Mouse (Mus musculus) G1E (cell line): ENCODE results near the gene Sorbs1. TPM values are rescaled to one million over a fixed set of nuclear protein-coding genes. Genes with fewer than 3 reads are reported as not detected.

ENCODE experiments used
- ATAC-seq: 2 replicates; pipeline ENCODE4 v1.8.0; 2016; ENCODE audit warnings: mild to moderate bottlenecking; ENCODE audit not compliant: insufficient number of reproducible peaks, poor library complexity, low FRiP score, severe bottlenecking; ENCODE audit errors: extremely low read depth
- DNase-seq: peaks from one replicate; pipeline ENCODE4 v3.0.0; 2012; ENCODE audit warnings: low spot score
- H3K27me3 ChIP-seq: 2 replicates; pipeline ENCODE4 v1.6.1; 2012; ENCODE audit warnings: mild to moderate bottlenecking, low read length, inconsistent platforms; ENCODE audit not compliant: insufficient read depth
- H3K36me3 ChIP-seq: replicated peaks from 2 replicates; pipeline ENCODE3; 2012; ENCODE audit warnings: mild to moderate bottlenecking, inconsistent platforms
- H3K4me1 ChIP-seq: 2 replicates; pipeline ENCODE4 v1.6.1; 2012; ENCODE audit warnings: low read depth, low read length, inconsistent platforms, mixed read lengths; ENCODE audit not compliant: insufficient read depth
- H3K4me3 ChIP-seq: 2 replicates; pipeline ENCODE4 v1.5.1; 2012; ENCODE audit warnings: low read depth, mild to moderate bottlenecking, inconsistent platforms, low read length, moderate library complexity, mixed read lengths
- H3K9me3 ChIP-seq: replicated peaks from 2 replicates; pipeline ENCODE4 v1.6.1; 2012; ENCODE audit warnings: inconsistent platforms
- CTCF ChIP-seq: IDR thresholded peaks from 2 replicates; pipeline ENCODE4 v1.5.1; 2012; ENCODE audit warnings: low read depth, low read length, inconsistent platforms, mixed read lengths
- GATA1 ChIP-seq: IDR thresholded peaks from 2 replicates; pipeline ENCODE4 v1.6.1; 2012; ENCODE audit warnings: borderline replicate concordance, low read length, inconsistent platforms, mixed read lengths
- GATA2 ChIP-seq: IDR thresholded peaks from 2 replicates; pipeline ENCODE4 v1.6.1; 2012; ENCODE audit warnings: low read depth, low read length, inconsistent platforms, borderline replicate concordance
- POLR2AphosphoS5 ChIP-seq: IDR thresholded peaks from 2 replicates; pipeline ENCODE4 v1.6.1; 2012; ENCODE audit warnings: low read depth, low read length, inconsistent platforms; ENCODE audit not compliant: insufficient replicate concordance
- TAL1 ChIP-seq: conservative IDR thresholded peaks from 2 replicates; pipeline ENCODE4 v1.6.1; 2012; ENCODE audit warnings: low read depth, low read length, inconsistent platforms, mixed read lengths
- polyA plus RNA-seq: library from polyadenylated mRNA; stranded (reverse); fragments of >175 nt; gene quantifications from 2 replicates; pipeline ENCODE4 v1.2.3, GENCODE M21; 2012
- total RNA-seq, 2 experiments: library from RNA; stranded (forward) in 1 of 2; stranded (reverse) in 1 of 2; fragments of 200-1000 nt in 1 of 2; fragments of >200 nt in 1 of 2; fragmentation: Nextera tagmentation in 1 of 2; gene quantifications; 2 replicates each; pipeline ENCODE4 v1.2.3; 2014 to 2017

Sorbs1 gene
- total and polyA plus RNA-seq, 3 experiments: 9.2 to 64.2 (median 19.2) TPM

DNA sequence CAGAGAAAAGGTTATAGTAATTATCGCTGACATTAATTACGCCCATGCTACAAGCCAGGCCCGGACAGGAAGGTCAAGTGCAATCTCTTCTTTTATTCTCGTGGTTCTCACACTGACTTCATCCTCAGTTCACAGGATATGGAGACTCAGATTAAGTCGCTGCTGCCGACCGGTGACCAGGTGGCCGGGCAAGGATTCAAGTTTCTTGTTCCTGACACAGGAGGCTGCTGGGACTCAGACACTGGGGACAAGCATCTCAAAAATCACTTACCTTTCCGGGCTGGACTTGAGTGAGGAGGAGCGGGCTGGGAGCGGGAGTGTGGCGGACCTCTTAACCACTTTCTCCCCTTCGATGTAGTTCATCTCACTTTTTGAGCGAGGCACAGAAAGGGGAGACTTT, 161.6 kb downstream of the Sorbs1 start:
- Histone ChIP-seq H3K9me3 (no peaks in the 10 kb centered on the region), H3K36me3 (peaks cover 64% of the 10 kb centered on the region), H3K4me3 (no peak overlapping the region), H3K4me1 (no peaks in the 10 kb centered on the region), H3K27me3 (no peaks in the 10 kb centered on the region)
- ATAC-seq (no peak), DNase-seq (no peak)
- TF ChIP-seq TAL1 (no peak), GATA2 (no peak), POLR2AphosphoS5 (no peak), GATA1 (no peak), CTCF (no peak)

DNA sequence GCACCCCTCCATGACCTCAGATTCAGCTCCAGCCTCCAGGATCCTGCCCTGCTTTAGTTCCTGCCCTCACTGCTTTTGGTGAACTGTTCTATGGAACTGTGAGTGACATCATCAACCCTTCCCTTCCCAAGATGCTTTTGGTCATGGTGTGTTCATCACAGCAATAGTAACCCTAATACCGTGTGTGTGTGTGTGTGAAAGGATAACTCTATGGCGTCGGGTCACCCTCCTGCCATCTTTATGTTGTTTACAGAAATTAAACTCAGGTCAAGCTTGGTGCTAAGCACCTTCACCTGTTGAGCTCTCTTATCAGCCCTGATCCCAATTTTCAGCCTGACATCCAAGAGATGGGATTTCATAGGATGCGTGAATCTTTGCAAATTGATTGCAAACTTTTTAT, 162.7 kb downstream of the Sorbs1 start:
- Histone ChIP-seq H3K4me1 (no peaks in the 10 kb centered on the region), H3K9me3 (no peaks in the 10 kb centered on the region), H3K27me3 (no peaks in the 10 kb centered on the region), H3K4me3 (no peak overlapping the region), H3K36me3 (peaks cover 62% of the 10 kb centered on the region)
- DNase-seq: no peak
- ATAC-seq: no peak
- TF ChIP-seq TAL1 (no peak), GATA2 (no peak)

DNA sequence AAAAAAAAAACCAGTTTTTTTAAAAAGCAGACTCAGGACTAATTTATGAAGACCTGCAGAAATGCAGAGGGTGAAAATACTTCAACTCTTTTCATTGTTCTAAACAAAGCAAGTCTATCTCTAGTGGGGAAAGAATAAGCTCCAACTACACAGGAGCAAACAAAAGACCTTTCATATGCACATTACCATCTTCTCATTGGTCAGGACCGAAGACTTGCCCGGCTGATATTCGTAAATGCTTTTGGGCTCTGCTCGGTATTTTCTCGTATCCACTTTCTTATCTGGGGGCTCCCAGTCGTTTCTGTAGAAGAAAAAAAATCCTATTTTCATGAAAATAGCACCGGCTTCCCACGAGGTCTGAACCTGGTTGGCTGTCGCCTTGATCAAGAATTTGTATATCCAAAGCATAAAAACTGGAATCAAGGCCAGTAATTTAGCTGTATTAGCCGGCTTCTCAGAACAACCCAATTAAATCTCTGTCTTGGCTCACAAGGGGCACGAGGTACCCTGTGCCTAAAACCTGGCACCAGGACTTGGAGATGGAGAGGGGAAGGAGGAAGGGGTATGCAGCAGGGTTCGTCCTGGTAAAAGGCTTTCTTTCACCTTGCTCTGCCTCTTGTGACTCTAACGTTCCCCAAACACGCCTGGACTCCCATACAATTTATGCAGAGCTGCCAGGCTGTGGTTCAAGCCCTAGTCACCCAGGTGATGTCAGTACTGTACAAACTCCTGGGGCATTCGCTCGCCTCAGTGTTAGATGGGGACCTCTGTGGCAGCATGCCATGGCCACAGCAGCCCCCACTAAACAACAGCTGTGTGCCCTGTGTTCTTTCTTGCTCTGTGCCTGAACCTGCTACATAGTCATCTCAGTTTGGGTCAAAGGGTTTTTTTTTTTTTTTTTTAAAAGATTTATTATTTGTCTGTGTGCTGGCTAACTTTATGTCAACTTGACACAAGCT, 163.6 kb downstream of the Sorbs1 start:
- Histone ChIP-seq H3K36me3 (peaks cover 55% of the 10 kb centered on the region), H3K4me3 (no peak overlapping the region), H3K4me1 (no peaks in the 10 kb centered on the region), H3K27me3 (no peaks in the 10 kb centered on the region), H3K9me3 (no peaks in the 10 kb centered on the region)
- no peak for DNase-seq
- TF ChIP-seq TAL1 (no peak), GATA1 (no peak), GATA2 (no peak), CTCF (no peak), POLR2AphosphoS5 (no peak)
- ATAC-seq: no peak

DNA sequence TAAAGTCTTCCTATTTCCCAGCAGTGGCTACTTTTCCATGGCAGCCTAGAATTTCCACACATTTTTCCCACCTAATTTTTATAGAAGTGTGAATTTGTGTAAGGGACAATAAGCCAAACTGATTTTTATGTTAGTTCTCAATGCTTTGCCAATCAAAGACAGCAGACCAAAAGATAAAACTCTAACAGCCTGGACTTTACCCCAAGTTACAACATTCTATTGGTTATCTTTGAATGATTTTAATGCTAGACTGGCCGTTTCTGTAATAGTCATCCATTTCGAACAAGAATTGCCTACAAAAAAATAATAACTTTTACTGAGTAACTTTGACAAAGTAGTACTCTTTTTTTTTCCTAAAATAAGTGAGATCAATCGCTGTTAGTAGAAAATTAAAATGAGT, 164.3 kb downstream of the Sorbs1 start:
- DNase-seq: no peak
- H3K9me3 ChIP-seq: no peaks in the 10 kb centered on the region
- no peaks in the 10 kb centered on the region for H3K27me3 ChIP-seq
- H3K4me3 ChIP-seq: no peak overlapping the region
- ATAC-seq: no peak
- TF ChIP-seq GATA1 (no peak), POLR2AphosphoS5 (no peak), TAL1 (no peak), CTCF (no peak), GATA2 (no peak)
- peaks cover 57% of the 10 kb centered on the region for H3K36me3 ChIP-seq
- H3K4me1 ChIP-seq: no peaks in the 10 kb centered on the region

DNA sequence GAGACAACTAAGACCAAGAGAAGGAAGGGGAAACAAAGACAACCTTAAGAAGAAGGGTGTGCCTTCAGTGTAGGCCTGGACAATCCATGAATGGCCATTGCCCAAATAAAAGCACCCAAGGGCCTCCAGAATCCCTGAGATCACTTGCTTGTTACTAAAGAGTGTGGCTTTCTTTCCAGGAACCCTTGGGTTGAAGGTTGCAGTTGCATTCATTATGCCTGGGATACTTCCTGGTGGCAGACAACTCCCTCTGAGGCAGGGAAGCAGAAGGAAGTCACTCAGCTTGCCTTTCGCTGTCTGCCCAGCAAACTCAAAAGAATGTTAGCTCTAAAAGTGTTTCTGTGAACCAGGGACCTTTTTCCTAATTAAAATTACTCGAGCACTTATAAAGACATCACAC, 164.9 kb downstream of the Sorbs1 start:
- Histone ChIP-seq H3K4me1 (no peaks in the 10 kb centered on the region), H3K36me3 (peaks cover 62% of the 10 kb centered on the region), H3K27me3 (no peaks in the 10 kb centered on the region), H3K9me3 (no peaks in the 10 kb centered on the region), H3K4me3 (no peak overlapping the region)
- DNase-seq: no peak
- ATAC-seq: no peak
- TF ChIP-seq GATA2 (no peak), CTCF (no peak), GATA1 (no peak), POLR2AphosphoS5 (no peak), TAL1 (no peak)

- Histone ChIP-seq H3K36me3 (peaks cover 62% of the 10 kb centered on the region), H3K4me3 (no peak overlapping the region), H3K27me3 (no peaks in the 10 kb centered on the region), H3K9me3 (no peaks in the 10 kb centered on the region), H3K4me1 (no peaks in the 10 kb centered on the region)
- TF ChIP-seq GATA1 (no peak), TAL1 (no peak)
- DNase-seq: no peak
- ATAC-seq: no peak
These were observed 165.4 kb downstream of the Sorbs1 start for GRCm38 (mm10) chr19:40348175-40348574.

- H3K27me3 ChIP-seq: no peaks in the 10 kb centered on the region
- DNase-seq (no peak), ATAC-seq (no peak)
- TF ChIP-seq TAL1 (no peak), CTCF (no peak), GATA2 (no peak), POLR2AphosphoS5 (no peak), GATA1 (no peak)
- H3K4me3 ChIP-seq: no peak overlapping the region
- no peaks in the 10 kb centered on the region for H3K4me1 ChIP-seq
- H3K36me3 ChIP-seq: peaks cover 57% of the 10 kb centered on the region
- no peaks in the 10 kb centered on the region for H3K9me3 ChIP-seq
These were observed 166.7 kb downstream of the Sorbs1 start for GRCm38 (mm10) chr19:40346908-40347307.
